Mouse (Mus musculus) forebrain, embryonic 16.5 days (tissue): ENCODE results near the gene Cirbp. TPM values are rescaled to one million over a fixed set of nuclear protein-coding genes. Genes with fewer than 3 reads are reported as not detected.
A peak's percentile ranks its signal among the peaks of the same experiment; 100 is the strongest.
"Not testable (repeated sequence)": the region's sequence is repeated elsewhere in the genome, so short reads cannot be mapped to it uniquely, and the experiment has no call there.

Experiments
- ATAC-seq: fragments of 200-750 bp; cut with Nextera tagmentation; 2 replicates; pipeline ENCODE4 v1.8.0; 2017; ENCODE audit warnings: mild to moderate bottlenecking, moderate library complexity
- H3K27ac ChIP-seq: fragments of 300-500 bp; sonication (generic); 2 replicates; pipeline ENCODE4 v1.5.1; 2014; ENCODE audit warnings: low read length, control low read depth
- H3K27me3 ChIP-seq: fragments of 300-500 bp; sonication (generic); replicated peaks from 2 replicates; pipeline ENCODE4 v1.6.1; 2014; ENCODE audit warnings: low read length; ENCODE audit not compliant: control insufficient read depth, insufficient read depth
- H3K36me3 ChIP-seq: fragments of 300-500 bp; sonication (generic); 2 replicates; pipeline ENCODE4 v1.6.1; 2014; ENCODE audit not compliant: control insufficient read depth, insufficient read depth
- H3K4me1 ChIP-seq: fragments of 300-500 bp; sonication (generic); replicated peaks from 2 replicates; pipeline ENCODE4 v1.6.1; 2014; ENCODE audit warnings: low read length; ENCODE audit not compliant: control insufficient read depth, insufficient read depth
- H3K4me2 ChIP-seq: fragments of 300-500 bp; sonication (generic); 2 replicates; pipeline ENCODE4 v1.6.1; 2014; ENCODE audit warnings: mild to moderate bottlenecking, low read length, control low read depth
- H3K4me3 ChIP-seq: fragments of 300-500 bp; sonication (generic); replicated peaks from 2 replicates; pipeline ENCODE4 v1.5.1; 2014; ENCODE audit warnings: mild to moderate bottlenecking, low read length, control low read depth
- H3K9ac ChIP-seq: fragments of 300-500 bp; sonication (generic); replicated peaks from 2 replicates; pipeline ENCODE4 v1.6.1; 2014; ENCODE audit warnings: low read depth, low read length, control low read depth
- H3K9me3 ChIP-seq: fragments of 300-500 bp; sonication (generic); 2 replicates; pipeline ENCODE4 v1.6.1; 2016; ENCODE audit warnings: low read length; ENCODE audit not compliant: control insufficient read depth
- WGBS: fragments of 180-500 bp; shearing (Covaris S2); extraction: QIAGEN DNeasy Blood & Tissue Kit; methylation state at CpG from one replicate; pipeline ENCODE4 v1.1.7; 2014; 5-methylcytosine and 5-hydroxymethylcytosine counted together
- polyA plus RNA-seq: library from polyadenylated mRNA; unstranded; fragments of >200 nt; fragmentation: Nextera tagmentation; extraction: Ambion mirVana; gene quantifications from 2 replicates; pipeline ENCODE4 v1.2.1, GENCODE M21; 2015

The Cirbp gene
- polyA plus RNA-seq, 1 experiment from 2014 or later = 335 TPM

DNA sequence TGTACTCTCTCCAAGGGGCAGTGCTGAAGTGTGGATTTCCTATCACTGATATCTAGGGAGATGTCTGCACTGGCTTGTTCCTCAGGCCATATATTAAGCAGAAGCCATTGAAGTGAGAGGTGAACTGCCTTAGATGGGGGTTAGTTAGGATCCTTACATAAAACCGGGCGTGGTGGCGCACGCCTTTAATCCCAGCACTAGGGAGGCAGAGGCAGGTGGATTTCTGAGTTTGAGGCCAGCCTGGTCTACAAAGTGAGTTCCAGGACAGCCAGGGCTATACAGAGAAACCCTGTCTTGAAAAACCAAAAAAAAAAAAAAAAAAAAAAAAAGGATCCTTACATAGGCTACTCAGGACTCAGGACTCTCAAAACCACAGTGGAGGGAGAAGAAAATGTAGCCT, 351 bp downstream of the Cirbp start:
- peak overlapping the region; percentile 94 for H3K4me2 ChIP-seq
- H3K4me1 ChIP-seq = peaks cover 56% of the 10 kb centered on the region
- peak overlapping the region; percentile 69; the same call in 1 of the 2 replicates for H3K9ac ChIP-seq
- H3K9me3 ChIP-seq, ATAC-seq, H3K27me3 ChIP-seq, H3K4me3 ChIP-seq: not testable (repeated sequence)
- H3K27ac ChIP-seq = peak overlapping the region; percentile 73
- 88% methylated on average over 4 of the region's 4 CpGs for WGBS
- H3K36me3 ChIP-seq = peaks cover 12% of the 10 kb centered on the region

DNA sequence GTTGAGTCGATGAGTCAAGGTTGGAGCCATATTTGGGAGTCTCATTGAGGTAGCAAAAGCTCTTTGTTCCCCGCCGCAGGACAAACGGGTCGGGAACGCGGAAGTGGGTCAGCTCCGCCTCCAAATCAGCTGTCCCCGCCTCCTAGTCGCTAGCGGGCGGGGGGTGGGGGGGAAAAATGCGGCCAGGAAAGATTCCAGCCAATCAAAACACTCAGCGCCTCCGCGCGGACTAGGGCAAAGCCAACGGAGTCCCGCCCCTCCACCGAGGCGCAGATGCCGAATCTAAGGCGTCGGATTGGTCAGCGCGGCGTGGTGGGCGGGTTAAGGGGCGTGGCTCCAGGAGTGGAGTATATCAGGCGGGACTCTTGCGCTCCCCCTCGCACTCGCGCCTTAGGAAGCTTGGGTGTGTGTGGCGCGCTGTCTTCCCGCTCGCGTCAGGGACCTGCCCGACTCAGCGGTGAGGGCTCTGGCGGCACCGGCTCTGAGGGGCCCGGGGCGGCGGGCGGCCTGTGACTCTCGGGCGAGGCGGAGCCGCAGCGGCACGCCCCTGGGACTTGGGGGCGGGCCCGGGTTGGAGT, 1.8 kb downstream of the Cirbp start:
- Histone ChIP-seq H3K27ac (peak overlapping the region; percentile 96), H3K9ac (peak overlapping the region; percentile 95), H3K4me2 (peak overlapping the region; percentile 67), H3K36me3 (peaks cover 18% of the 10 kb centered on the region), H3K4me3 (peak overlapping the region; percentile 63), H3K9me3 (no peaks in the 10 kb centered on the region), H3K27me3 (no peaks in the 10 kb centered on the region), H3K4me1 (peaks cover 65% of the 10 kb centered on the region)
- peak; percentile 90 for ATAC-seq
- WGBS = under 1% methylated on average over 50 of the region's 55 CpGs

DNA sequence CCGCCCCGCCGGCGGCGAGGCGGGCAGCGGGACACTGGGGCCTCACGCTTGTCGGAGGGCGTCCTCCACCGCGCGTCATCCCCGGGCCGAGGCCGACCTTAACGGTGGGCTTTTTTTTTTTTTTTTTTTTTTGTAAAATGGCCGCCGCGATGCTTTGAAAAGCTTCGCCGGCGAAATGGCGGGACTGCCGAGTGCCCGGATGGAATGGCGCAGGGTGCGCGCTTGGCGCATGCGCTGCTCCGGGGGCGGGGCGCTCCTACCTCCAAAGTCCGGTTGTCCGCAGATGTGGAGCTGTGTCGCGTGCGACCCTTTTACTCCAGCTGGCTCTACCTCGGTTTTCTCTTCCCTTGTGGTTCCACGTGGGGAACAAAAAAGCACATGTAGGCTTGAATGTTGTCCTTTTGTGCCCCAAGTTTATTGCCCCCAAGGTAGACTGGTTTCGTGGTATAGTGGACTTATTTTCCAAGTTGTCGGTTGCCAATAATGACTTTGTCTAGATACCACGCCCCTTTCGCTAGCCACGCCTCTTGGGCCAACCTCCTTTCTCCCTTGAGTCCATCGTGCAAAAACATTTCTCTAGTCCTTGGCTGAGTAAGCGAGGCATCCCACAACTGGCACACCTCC, 2.4 kb downstream of the Cirbp start:
- under 1% methylated on average over 48 of the region's 48 CpGs for WGBS
- peak overlapping the region; percentile 63 for H3K4me3 ChIP-seq

DNA sequence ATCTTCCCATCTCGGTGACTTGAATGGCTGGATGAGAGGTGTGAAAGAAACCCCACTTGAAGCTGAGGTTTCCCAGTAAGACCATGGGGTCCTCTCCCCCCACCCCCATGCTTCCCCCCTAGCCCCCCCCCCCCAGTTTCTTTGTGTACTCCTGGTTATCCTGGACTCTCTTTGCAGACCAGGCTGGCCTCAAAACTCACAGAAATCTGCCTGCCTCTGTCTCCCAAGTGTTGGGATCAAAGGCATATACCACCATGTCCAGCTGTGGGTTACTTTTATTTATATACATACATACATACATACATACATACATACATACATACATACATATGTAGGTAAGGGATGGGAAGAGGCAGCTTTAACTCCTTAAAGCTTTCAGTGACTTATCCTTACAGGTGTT, 3.3 kb downstream of the Cirbp start:
- peaks cover 18% of the 10 kb centered on the region for H3K36me3 ChIP-seq
- H3K27me3 ChIP-seq = no peaks in the 10 kb centered on the region
- H3K9ac ChIP-seq = peak overlapping the region; percentile 95
- H3K4me3 ChIP-seq = peak overlapping the region; percentile 63
- no peak for ATAC-seq
- WGBS = 71% methylated on average over 1 of the region's 1 CpGs
- H3K4me1 ChIP-seq = peaks cover 69% of the 10 kb centered on the region
- H3K4me2 ChIP-seq = peak overlapping the region; percentile 67
- H3K27ac ChIP-seq = peak overlapping the region; percentile 96; the same call in 1 of the 2 replicates
- no peaks in the 10 kb centered on the region for H3K9me3 ChIP-seq

More for the DNA sequence above, 2.4 kb downstream of the Cirbp start:
- ATAC-seq = peak; percentile 15
- Histone ChIP-seq H3K36me3 (peaks cover 18% of the 10 kb centered on the region), H3K9me3 (no peaks in the 10 kb centered on the region), H3K27ac (peak overlapping the region; percentile 96), H3K4me1 (peaks cover 67% of the 10 kb centered on the region), H3K9ac (peak overlapping the region; percentile 95), H3K4me2 (peak overlapping the region; percentile 67), H3K27me3 (no peaks in the 10 kb centered on the region)

DNA sequence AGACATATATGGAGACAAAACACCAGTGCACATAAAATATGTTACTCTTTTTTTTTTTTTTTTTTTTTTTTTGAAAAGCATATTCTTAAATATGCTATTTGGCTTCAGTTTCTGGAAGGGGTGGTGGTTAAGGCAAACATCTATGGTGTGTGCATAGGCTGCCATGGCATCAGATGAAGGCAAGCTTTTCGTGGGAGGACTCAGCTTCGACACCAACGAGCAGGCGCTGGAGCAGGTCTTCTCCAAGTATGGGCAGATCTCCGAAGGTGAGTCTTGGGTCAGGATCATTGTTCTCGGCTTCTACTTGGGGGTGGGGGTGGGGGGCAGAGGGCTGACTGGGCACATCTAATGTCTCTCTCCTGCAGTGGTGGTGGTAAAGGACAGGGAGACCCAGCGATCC, 3.9 kb downstream of the Cirbp start:
- no peak for ATAC-seq
- H3K27ac ChIP-seq = no peak overlapping the region
- peaks cover 18% of the 10 kb centered on the region for H3K36me3 ChIP-seq
- H3K9ac ChIP-seq = no peak overlapping the region; the same call in 1 of the 2 replicates
- no peak overlapping the region for H3K4me2 ChIP-seq
- WGBS = 93% methylated on average over 7 of the region's 7 CpGs
- H3K4me3 ChIP-seq = no peak overlapping the region
- H3K4me1 ChIP-seq = peaks cover 63% of the 10 kb centered on the region
- H3K27me3 ChIP-seq = no peaks in the 10 kb centered on the region
- H3K9me3 ChIP-seq = no peaks in the 10 kb centered on the region

DNA sequence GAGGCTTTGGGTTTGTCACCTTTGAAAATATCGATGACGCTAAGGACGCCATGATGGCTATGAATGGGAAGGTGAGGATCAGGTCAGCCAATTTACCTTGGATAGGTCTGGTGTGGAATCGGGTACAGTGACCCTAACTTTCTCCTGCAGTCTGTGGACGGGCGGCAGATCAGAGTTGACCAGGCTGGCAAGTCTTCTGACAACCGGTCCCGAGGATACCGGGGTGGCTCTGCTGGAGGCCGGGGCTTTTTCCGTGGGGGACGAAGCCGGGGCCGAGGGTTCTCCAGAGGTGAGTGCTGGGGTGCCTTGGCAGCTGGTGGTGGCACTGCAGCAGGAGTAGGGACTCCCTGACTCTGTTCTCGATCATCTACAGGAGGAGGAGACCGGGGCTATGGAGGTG, 4.3 kb downstream of the Cirbp start:
- H3K4me2 ChIP-seq = no peak overlapping the region
- no peak overlapping the region for H3K4me3 ChIP-seq
- 97% methylated on average over 16 of the region's 16 CpGs for WGBS
- no peak overlapping the region for H3K27ac ChIP-seq
- H3K36me3 ChIP-seq = peaks cover 18% of the 10 kb centered on the region
- H3K27me3 ChIP-seq = no peaks in the 10 kb centered on the region
- H3K4me1 ChIP-seq = peaks cover 59% of the 10 kb centered on the region
- H3K9ac ChIP-seq = no peak overlapping the region; the same call in 1 of the 2 replicates
- no peaks in the 10 kb centered on the region for H3K9me3 ChIP-seq
- ATAC-seq = no peak

DNA sequence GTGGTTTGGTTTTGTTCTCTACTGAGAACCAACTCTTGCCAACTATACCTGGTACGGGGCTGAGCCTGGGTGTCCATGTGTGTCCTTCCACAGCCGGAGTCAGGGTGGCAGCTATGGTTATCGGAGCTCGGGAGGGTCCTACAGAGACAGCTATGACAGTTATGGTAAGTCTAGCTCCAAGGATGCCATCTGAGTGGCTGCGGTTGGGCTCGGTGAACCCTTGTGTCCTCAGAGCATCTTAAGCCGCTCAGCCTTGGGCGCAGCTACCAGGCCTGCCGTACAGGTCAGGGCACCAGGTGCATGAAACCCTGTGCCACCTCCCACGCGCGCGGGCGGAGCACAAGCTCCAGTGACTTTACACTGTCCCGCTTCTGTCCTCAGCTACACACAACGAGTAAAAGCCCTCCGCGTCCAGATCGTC, 4.8 kb downstream of the Cirbp start:
- Histone ChIP-seq H3K36me3 (peaks cover 18% of the 10 kb centered on the region), H3K9ac (no peak overlapping the region), H3K27me3 (no peaks in the 10 kb centered on the region), H3K27ac (no peak overlapping the region), H3K4me1 (peaks cover 54% of the 10 kb centered on the region), H3K9me3 (no peaks in the 10 kb centered on the region), H3K4me2 (no peak overlapping the region), H3K4me3 (no peak overlapping the region)
- ATAC-seq = no peak
- WGBS = 97% methylated on average over 19 of the region's 19 CpGs

DNA sequence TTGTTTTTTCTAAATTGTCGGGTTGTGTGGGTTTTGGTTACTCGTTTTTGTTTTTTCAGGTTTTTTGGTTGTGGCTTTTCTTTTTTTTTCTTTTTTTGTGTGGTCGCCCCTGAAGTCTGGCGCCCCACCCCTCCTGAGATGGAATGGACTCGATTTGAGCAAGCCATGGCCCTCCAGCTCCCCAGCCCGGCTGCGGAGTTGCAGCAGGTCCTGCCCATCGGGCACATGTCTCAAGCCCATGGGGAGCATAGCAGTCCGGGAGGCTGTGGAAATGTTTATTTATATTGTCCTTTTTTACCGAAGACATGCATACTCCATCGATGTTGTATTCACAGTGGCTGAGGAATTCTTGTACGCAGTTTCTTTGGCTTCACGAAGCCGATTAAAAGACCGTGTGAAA, 5.5 kb downstream of the Cirbp start:
- Histone ChIP-seq H3K27me3 (no peaks in the 10 kb centered on the region), H3K4me3 (no peak overlapping the region), H3K4me2 (no peak overlapping the region), H3K27ac (no peak overlapping the region), H3K36me3 (peaks cover 18% of the 10 kb centered on the region), H3K4me1 (peaks cover 52% of the 10 kb centered on the region), H3K9me3 (no peaks in the 10 kb centered on the region), H3K9ac (no peak overlapping the region)
- 92% methylated on average over 15 of the region's 15 CpGs for WGBS
- no peak for ATAC-seq

DNA sequence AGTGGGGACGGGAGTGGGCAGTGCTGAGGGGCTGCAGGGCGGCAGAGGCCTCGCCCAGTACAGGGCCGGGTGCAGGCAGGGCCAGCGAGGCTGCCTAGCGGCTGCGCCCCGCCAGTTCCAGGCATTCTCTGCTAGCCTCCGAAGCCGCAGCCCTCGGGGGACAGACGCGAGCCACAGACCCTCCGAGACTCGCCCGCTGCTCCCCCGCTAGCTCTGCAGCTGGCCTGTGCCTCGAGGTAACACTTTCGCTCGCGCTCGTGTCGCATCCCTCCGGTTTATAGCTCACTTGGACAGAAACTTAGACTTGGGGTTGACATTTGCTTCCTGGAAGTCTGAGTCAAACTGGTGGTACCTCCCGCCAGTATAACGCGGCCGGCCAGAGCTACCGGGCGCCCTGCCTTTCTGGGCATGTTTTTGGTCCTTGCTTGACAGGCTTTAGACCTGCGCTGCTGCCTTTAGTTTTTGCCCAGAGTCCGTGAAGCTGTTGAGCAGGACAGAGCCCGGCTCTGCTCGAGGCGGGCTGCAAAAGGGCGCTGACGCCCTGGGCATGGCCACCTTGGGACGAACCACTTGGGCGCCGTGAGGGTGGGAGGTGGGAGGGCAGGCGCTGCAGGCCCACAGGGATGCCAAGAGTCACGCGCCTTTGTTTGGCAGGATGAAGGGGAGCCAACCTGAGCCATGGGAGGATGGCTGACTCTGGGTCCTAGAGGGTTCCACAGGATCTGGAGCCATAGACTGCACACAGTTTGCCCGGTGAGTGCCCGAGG, 6.2 kb downstream of the Cirbp start:
- Histone ChIP-seq H3K4me3 (no peak overlapping the region; the same call in 1 of the 2 replicates), H3K36me3 (peaks cover 18% of the 10 kb centered on the region), H3K4me2 (peak overlapping the region; percentile 63), H3K9ac (peak overlapping the region; percentile 74), H3K9me3 (no peaks in the 10 kb centered on the region), H3K27me3 (no peaks in the 10 kb centered on the region), H3K27ac (peak overlapping the region; percentile 93), H3K4me1 (peaks cover 47% of the 10 kb centered on the region)
- ATAC-seq = no peak
- 82% methylated on average over 45 of the region's 45 CpGs for WGBS
